Mouse (Mus musculus) adipocyte (in vitro differentiated cells): ENCODE measurements around the gene Trmt1l.
"Not testable (repeated sequence)": the region's sequence is repeated elsewhere in the genome, so short reads cannot be mapped to it uniquely, and the experiment has no call there.

Experiments used
- DNase-seq: peaks from one replicate; pipeline ENCODE4 v3.0.0-alpha.2; 2016; ENCODE audit warnings: low spot score

The Trmt1l gene

DNA sequence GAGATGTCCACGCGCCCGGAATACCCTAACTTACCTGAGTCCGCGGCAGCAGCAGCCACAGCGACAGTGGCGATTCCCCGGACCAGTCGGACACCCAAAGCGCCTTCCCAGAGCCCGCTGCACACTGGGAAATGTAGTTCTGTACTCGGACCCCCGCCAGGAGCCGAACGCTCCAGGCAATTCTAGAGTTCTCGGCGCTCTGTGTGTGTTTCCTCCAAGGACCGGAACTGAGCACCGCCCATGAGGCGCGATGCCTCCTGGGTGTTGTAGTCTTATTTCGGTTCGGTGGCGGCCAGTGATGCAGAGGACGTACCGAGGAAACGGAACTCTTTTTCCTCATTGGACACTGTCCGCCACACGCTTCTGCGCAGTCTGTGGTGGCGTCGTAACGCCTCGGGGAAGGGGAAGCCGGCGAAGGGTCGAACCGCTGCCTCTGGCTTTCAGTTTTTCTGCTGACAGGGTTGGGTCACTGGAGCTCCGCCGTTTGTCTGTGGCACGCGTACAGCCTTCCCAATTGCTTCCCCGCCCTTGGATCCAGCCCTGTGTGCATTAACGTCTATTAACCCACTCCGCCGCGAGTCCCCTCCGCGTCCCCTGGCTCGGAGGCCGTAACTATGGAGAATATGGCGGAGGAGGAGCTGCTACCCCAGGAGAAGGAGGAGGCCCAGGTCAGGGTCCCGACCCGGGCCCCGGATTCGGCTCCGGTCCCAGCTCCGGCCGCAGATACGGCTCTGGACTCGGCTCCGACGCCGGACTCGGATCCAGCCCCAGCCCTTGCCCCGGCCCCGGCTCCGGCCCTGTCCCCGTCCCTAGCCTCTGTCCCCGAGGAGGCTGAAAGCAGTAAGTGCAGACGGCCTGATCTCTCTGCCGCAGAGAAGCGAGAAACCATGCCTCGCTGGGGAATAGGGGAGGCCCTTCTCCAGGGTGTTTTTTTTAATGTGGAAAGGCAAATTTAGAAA is at the start of gene Trmt1l, which contains the start of gene Swt1:
TSS of gene Trmt1l (plus strand) at position 280 of the 959 bp plus-strand sequence.
TSS of gene Swt1 (minus strand) at position 193 of the 959 bp plus-strand sequence.
- DNase-seq = peak; percentile 99

DNA sequence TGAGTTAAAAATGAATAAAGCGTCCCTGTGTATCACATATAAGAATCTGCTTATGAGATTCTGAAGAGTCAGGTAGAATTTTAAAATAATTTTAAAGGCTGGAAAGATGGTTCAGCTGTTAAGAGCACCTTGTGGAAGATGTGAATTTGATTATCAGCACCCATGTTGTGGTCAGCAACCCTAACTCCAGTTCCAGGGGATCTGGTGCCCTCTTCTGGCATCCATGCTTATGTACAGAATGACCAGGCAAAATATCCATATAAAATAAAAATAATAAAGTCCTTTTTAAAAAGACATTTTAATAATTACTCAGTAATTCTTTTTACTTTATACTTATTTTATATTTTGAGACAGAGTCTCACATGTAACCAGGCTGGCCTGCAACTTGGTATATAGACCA is 38.3 kb upstream of the Trmt1l start:
- peak; percentile 62 for DNase-seq

DNA sequence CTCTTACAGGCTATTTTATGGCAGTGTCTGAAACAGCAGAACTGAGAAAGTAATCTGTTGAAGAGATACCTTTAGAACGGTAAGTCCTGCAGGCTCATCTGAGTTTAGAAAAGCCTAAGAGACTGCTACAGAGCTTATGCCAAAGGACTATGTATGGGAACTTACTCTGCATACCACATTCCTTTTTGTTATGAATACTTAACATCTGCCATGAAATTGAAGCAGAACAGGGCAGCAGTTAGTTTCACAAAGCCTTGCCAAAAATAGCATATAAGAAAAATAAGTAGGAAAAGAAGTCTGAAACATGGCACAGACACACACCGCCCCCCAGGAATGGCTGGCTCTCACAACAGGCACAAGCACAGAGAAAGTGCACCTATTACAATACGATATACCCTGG is 18.5 kb upstream of the Trmt1l start:
- DNase-seq = no peak

DNA sequence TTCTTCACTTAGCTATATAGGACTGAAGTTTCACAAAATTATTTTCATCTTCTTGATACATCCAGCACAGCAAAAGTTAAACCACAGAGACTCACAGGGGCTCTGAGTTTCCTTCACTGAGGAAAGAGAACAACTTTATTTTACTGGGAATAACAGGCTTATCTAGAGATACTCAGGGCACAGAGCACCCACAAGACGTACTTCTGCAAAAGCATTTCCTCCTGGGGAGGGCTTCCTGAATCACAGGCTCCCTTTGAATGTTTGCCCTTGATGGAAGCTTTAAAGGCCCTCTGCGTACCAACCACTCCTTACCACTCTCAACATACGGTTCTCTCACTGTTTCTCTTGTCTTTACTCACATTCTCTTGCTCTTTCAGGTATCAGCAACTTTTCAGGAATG is 6.2 kb upstream of the Trmt1l start:
- no peak for DNase-seq

DNA sequence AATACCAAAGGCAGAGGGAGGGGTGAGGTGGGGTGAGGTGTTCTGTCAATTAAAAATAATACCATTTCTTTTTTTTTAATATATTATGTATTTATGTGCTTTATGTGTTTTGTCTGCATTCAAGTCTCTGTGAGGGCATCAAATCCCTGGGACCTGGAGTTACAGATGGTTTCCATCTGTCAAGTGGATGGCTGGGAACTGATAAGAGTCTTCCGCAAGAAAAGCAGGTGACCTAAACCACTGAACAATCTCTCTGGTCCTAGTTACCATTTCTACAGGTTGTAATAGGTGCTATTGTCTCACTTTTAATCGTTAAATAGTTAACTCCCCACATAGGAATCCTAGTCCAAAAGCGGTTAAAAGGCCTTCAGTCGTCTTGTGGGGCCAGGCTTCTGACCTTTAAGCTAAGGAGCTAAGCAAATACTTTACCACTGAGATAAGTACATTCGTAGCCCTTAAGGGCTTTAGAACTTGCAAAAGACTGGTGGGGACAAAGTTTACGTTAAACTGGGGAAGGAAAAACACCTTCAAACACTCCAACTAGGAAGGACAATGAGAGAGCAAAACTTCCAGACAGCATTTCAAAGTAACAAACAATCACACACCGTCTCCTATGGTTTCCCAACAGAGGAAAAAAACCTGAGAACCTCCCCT is 1.3 kb upstream of the Trmt1l start:
- DNase-seq = peak; percentile 42

DNA sequence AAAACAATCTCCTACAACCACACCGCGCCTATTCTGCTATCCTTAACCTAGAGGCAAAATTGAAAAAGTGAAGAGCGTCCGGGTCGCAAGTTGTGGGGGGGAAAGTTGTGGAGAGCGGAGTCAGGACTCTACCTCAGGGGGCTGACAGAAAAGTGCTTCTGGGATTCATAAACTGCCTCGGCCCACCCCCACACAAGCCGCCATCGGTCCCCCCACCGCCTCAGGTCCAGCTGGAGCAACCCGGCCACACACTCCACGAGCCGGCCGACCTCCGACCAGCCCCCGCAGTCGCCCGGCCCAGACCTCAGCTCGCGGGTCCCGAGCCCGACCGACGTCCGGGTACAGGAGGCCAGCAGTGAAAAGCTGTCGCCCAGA is 467 bp upstream of the Trmt1l start:
- DNase-seq = no peak

DNA sequence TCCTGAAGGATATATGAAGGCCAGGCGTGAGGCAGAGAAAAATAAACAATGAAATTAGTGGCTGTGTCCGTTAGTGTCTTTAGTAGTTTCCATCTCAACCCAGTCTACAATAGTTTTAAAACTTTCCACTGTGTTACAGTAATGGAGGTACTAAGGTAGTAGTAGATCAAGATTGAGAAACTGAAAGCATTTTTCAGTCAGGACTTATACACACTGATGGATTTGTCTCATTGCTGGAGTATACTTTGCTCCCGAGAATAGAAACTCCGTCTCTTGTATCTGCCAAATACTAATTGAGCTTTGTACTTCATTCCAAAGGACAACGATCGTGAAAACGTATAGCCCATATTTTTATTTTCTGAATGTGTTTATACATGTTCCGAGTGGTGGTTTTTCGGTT is 974 bp downstream of the Trmt1l start:
- DNase-seq = peak; percentile 51

DNA sequence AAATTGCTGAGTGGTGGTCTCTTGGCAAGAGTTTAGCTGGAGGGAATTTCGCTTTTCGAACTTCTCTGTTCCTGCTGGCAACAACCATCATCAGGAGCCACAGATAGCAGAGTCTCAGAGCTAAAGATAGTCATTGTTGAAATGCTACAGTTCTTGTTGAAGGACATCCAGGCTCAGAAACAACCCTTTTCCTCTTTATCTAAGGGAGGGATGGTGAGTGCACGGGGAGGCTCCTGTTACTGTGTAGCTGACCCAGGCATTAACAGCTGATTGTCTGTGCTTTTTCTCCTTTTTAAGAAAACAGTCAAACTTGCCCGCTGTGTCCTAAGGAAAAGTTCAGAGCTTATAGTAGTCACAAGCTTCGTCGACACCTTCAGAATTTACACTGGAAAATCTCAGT is 7.1 kb downstream of the Trmt1l start:
- DNase-seq = no peak

DNA sequence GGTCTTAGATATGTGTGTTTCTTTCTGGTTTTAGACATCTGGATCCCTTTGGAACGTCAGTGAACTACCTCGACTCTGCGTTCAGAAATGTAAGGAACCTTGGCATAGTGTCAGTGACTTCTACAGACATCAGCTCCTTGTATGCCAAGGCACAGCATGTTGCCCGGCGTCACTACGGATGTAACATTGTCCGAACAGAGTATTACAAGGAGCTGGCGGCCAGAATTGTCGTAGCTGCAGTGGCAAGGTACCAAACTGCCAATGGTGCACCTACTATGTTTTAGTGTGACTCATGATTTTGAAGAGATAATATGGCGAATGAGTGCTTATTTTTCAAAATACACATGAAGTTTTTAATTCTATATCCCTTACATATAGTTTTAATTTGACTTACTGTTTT is 21.5 kb downstream of the Trmt1l start:
- DNase-seq = no peak

DNA sequence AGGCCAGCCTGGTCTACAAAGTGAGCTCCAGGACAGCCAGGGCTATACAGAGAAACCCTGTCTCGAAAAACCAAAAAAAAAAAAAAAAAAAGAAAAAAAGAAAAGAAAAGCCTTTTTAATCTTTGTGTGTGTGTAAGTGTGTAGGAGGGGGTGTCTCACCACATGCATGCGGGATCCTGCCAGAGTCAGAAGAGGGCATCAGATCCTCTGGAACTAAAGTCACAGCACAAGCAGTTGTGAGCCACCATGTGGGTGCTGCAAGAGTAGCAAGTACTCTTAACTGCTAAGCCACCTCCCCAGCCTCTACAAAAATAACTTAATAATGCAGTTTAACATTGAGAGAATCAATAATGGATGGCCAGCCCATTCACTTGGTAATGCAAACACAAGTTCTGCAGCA is 22.5 kb downstream of the Trmt1l start:
- peak; percentile 22 for DNase-seq

DNA sequence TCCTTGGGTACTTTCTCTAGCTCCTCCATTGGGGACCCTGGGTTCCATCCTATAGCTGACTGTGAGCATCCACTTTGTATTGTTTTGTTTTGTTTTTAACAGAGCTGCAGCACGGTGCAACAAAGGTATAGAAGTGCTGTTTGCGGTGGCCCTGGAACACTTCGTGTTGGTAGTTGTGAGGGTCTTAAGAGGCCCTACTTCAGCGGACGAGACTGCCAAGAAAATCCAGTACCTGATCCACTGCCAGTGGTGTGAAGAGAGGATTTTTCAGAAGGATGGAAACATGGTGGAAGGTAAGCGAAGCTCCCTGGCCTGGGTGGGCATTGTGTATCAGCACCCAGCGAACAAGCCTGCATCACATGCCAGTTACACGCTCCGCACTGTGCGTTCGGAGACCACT is 23.6 kb downstream of the Trmt1l start:
- DNase-seq = no peak

DNA sequence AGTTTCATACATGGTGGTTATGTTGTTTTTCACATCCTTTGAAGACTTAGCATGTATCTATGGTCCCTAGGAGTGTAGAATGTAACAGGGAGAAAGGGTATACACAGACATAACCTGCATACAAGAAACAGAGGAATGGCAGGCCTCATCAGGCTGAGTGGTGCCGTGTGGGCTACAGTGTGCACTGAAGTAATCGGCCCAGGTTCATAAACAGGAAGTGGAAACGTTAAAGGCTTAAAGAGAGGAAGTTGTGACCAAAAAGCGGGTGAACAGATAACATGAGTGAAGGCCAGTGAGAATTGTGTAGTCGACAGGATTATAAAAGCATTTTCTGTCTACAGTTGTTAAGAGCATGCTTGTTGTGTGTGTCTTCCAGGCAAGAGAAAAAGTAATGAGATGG is 28.7 kb downstream of the Trmt1l start:
- no peak for DNase-seq

DNA sequence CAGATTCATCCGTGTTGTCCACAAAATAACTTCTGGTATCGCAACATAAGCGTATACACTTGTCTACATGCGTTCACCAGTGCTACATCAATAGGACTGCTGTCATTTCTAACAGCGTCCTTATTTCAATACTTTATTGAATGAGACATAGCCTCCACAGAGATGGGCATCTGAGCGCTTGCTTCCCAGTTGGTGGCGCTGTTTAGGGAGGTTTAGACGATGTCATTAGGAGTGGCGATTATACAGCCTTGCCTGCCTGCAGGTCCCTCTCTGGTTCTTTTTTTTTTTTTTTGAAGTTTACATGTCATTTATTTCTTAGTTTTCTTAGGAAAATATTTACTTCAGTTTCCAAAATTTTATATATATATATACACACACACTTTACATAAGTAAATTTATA is 32.9 kb downstream of the Trmt1l start:
- DNase-seq = no peak

DNA sequence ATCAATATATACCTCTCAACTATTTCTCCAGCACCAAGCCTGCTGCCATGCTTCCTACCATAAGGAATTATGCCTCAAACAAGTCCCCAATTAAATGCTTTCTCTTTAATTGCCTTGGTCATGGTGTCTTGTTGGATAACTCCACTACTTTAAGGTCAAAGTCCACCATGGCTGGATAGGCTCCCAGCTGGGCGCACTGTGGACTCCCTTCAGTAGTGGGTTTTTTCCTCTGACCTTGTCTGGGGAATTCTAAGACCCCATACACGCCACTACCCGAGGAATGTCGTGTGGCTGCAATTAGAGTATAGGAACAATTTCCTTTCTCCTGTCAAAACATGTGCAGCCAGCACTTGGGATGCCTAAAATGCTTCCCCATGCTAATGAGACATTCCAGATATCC is 36.6 kb downstream of the Trmt1l start:
- DNase-seq = no peak

DNA sequence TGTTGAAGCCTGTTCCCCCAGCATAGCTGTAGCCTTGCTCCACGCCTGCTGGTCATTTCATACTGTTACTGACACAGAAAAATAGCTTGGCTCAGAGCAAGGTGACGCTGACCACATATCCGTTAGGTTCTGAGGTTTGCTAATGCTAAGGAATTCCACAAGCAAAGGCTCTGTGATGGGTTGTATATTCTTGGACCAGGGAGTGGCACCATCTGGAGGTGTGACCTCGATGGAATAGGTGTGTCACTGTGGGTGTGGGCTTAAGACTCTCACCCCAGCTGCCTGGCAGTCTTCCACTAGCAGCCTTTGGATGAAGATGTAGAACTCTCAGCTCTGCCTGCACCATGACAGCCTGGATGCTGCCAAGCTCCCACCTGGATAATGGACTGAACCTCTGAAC is 38.2 kb downstream of the Trmt1l start:
- DNase-seq = no peak

DNA sequence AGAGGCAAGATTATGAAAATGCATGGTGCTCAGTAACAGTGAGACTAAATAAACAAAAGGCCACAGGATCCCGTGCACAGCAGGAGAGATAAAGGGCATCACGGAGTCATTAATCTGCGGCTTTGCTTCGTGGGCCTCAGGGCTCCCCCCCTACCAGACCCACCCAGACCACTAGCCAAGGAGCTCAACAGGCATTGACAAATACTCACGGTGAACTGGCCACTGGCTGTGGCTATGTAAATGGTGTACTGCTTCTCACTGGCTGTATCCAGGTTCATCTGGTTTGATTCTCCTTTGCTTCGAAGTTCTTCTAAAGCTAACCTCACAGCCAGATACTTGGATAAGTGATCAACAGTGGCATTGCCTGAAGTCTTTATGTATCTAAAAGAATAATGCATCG is 43.1 kb downstream of the Trmt1l start:
- no peak for DNase-seq

DNA sequence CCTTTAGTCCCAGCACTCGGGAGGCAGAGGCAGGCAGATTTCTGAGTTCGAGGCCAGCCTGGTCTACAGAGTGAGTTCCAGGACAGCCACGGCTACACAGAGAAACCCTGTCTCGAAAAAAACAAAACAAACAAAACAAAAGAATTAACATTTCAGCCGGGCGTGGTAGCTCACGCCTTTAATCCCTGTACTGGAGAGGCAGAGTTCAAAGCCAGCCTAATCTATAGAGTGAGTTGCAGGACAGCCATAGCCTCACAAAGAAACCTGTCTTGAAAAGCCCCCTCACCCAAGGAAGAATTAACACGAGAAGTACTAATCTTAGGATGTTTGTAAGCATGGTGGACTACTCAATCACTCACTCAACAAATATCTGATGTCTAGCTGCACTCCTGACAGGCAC is 44.0 kb downstream of the Trmt1l start:
- DNase-seq = not testable (repeated sequence)

DNA sequence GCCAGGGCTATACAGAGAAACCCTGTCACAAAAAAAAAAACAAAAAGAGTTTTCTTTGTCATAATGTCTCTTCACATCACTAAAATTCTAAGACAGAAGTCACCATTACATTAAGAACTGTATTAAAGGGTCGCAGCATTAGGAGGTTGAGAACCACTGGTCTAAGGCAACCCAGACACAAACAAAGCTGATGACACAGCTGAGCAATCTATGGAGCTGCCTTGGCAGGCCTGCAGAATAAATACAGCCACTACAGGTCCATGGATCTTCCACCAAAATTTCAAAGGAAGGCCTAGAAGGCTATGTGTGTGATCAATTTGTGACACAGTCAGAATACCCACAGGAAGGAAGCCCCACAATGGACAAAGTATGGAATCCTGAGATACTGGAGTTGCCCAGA is 54.2 kb downstream of the Trmt1l start:
- no peak for DNase-seq

DNA sequence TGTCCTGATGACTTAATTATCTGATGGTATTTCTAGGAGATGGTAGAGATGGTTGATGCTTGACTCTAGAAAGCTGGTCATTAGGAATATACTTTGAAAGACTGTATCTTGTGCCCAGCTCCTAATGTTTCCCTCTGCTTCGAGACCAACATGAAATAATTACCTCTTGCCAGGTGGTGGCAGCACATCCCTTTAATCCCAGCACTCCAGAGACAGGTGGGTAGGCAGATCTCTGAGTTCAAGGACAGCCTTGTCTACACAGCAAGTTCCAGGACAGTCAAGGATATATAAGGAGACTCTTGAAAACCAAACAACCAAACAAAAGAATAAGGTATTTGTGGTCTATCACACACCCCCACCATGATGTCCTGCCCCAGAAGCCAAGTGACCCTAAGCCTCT is 55.2 kb downstream of the Trmt1l start:
- DNase-seq = peak; percentile 22

DNA sequence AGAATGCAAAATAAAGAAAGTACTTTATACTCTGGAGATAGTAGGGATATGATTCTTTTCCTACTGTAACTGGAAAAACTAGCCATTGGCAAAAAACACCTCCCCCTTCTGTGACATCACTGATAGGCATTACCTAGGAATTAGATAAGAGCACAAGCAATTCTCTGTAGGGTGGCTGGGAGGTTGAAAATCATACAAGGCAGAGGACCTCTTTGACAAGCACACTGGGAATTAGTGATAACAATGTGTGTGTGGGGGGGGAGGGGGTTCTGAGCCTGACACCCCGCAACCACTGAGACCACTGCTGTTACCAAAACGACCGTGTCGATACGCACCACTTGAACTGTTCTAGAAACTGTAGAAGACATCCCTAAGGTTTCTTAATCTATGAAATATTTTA is 56.4 kb downstream of the Trmt1l start:
- no peak for DNase-seq

DNA sequence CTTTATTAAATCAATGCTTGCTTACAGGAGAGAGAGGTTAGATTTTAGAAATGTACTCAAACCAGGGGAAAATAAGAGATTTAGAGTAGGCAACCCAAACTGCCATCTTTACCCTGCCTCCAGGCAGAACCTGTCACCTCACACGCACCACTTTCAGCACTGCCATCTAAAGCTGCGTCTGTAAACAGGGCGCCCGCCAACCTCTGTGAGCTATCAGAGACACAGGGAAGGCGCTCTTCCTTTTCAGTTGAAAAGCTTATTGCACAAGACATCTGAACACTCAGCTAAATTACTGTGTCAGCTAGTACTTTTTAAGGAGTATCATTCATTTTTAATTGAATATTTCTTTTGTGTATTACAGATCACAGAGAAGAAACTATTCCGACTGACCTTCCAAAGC is 61.5 kb downstream of the Trmt1l start:
- no peak for DNase-seq

DNA sequence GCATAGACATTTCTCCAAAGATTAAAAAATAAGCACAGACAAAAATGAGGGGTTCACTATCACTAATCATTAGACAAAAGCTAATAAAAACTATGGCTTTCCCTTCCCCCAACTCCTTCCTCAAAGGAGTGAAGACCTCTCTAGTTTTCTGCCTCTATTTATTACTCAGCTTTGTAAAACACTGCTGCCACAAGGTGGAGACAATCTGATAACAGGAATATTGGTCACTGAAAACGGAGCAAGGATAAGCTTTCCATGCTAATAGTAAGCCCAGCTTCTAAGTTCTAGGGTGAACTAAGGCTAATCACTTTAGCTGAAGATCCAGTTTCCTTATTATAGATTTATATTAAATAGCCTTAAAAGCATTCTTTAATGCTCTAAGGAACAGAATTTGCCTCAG is 64.1 kb downstream of the Trmt1l start:
- no peak for DNase-seq

DNA sequence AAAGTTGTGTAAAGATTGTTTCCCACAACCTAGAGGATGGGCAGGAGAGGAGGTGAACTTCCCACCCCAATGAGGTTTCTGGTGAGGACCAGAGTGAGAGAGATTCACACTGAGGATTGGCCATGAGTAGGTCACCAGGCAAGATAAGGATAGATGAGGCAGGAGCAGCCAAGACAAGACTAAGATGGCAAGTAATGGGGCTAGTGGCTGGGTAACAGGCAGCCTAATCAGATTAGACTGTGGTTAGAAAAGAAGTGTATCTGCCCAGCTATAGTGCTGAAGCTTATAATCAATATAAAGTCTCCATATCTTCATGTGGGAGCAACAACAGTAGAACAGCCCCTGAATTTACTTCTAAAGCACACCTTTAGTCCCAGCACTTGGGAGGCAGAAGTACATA is 65.5 kb downstream of the Trmt1l start:
- DNase-seq = no peak

DNA sequence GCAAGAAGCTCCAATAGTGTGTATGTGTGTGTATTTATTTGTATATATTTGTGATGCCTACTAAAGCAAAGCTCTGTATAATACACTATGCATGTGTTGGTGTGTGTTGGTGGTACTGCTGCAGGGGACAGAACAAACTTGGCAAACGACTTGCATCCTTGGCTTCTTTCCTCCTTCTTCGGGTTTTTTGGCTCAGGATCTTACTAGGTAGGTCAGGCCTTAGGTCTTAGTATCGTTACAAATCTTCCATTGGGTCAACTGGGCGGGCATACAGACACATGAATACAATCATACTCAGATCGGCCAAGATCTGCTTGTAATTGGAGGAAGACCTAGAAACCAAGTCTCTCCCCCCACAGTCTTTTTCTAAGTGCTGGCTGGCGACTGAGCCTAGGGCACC is 66.4 kb downstream of the Trmt1l start:
- no peak for DNase-seq
